Mouse (Mus musculus) erythroblast, embryonic 14.5 days (primary cell): Measurements from ENCODE around the gene Asb17.

Experiments used
- GATA1 ChIP-seq: IDR thresholded peaks from 2 replicates; pipeline ENCODE4 v1.6.1; 2012; ENCODE audit warnings: low read length, inconsistent platforms, mixed read lengths
- TAL1 ChIP-seq: IDR thresholded peaks from 3 replicates; pipeline ENCODE4 v1.6.1; 2012; ENCODE audit warnings: low read length, inconsistent platforms, mixed read lengths

GRCm38 (mm10) chr3:153895454-153895853 lies 51.4 kb downstream of the Asb17 start:
- TF ChIP-seq GATA1 (no peak), TAL1 (no peak)
